Mouse (Mus musculus) right cerebral cortex, postnatal 10 days (tissue): ENCODE measurements around the gene Triml2.

Experiments used
- DNase-seq, 2 experiments: peaks; one replicate each; pipeline ENCODE4 v3.0.0; 2021; ENCODE audit warnings: low spot score in 2 of 2

The Triml2 gene

GRCm38 (mm10) chr8:43180054-43180690, at the start of gene Triml2:
Gene Triml2 (plus strand): TSS chr8:43180541.
- no peak for DNase-seq

GRCm38 (mm10) chr8:43141386-43141785, 39.0 kb upstream of the Triml2 start, which contains the start of gene Triml1:
Gene Triml1 (minus strand): TSS chr8:43141486.
- DNase-seq: no peak

- no peak for DNase-seq
These were observed 31.0 kb upstream of the Triml2 start for GRCm38 (mm10) chr8:43149307-43149706.

- DNase-seq: no peak
These were observed 17.1 kb upstream of the Triml2 start for GRCm38 (mm10) chr8:43163255-43163654.

- DNase-seq: no peak
These were observed 15.9 kb upstream of the Triml2 start for GRCm38 (mm10) chr8:43164453-43164852.

- DNase-seq: no peak
These were observed 12.3 kb upstream of the Triml2 start for GRCm38 (mm10) chr8:43168083-43168482.

- no peak for DNase-seq
These were observed 11.0 kb upstream of the Triml2 start for GRCm38 (mm10) chr8:43169249-43169755.

GRCm38 (mm10) chr8:43176766-43177486, 3.4 kb upstream of the Triml2 start:
- DNase-seq: no peak

- DNase-seq: no peak
These were observed 2.1 kb upstream of the Triml2 start for GRCm38 (mm10) chr8:43178263-43178662.

- DNase-seq: no peak
These were observed 1.2 kb upstream of the Triml2 start for GRCm38 (mm10) chr8:43179189-43179588.

- no peak for DNase-seq
These were observed 1.9 kb downstream of the Triml2 start for GRCm38 (mm10) chr8:43182281-43182680.

- no peak for DNase-seq
These were observed 35.2 kb downstream of the Triml2 start for GRCm38 (mm10) chr8:43215554-43215953.

- no peak for DNase-seq
These were observed 63.0 kb downstream of the Triml2 start for GRCm38 (mm10) chr8:43243326-43243725.
